Mouse (Mus musculus) lung, postnatal 4 days (tissue): ENCODE measurements around the gene Cers6.

ENCODE experiments used
- DNase-seq, 2 experiments: peaks; one replicate each; pipeline ENCODE4 v3.0.0; 2021

Cers6 gene

DNA sequence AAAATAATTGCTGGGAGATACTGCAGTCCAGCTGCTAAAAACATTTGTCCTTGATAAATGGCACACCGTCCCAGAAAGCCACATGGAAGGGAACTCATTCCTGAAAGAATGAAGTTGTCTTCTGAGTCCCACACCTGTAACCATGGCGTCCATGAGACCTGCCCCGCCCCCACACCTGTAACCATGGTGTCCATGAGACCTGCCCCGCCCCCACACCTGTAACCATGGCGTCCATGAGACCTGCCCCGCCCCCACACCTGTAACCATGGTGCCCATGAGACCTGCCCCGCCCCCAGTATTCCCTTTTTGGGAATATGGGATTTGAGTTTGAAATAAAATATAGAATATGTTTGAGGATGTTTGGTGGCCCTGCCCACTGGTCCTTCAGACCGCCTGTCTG, 106.8 kb downstream of the Cers6 start:
- no peak for DNase-seq

DNA sequence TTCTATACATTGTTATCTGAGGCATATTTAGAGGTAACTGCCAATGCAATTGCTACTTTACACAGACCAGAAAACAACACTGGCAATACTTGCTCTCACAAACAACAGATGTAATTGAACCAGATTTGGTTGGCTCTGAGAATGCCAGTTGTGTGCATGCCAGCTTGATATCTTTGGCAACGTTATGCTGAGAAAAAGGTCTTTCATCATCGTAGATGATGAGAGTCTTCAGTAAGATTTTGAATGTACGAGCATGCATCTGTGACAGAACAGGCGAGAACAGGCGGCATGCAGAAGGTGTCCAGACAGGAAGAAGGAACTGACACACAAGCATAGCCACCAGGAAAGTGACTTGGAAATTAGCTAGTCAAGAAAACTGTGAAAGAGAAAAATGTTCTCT, 110.6 kb downstream of the Cers6 start:
- no peak for DNase-seq

GRCm38 (mm10) chr2:68973753-68974152, 112.5 kb downstream of the Cers6 start:
- no peak for DNase-seq

DNA sequence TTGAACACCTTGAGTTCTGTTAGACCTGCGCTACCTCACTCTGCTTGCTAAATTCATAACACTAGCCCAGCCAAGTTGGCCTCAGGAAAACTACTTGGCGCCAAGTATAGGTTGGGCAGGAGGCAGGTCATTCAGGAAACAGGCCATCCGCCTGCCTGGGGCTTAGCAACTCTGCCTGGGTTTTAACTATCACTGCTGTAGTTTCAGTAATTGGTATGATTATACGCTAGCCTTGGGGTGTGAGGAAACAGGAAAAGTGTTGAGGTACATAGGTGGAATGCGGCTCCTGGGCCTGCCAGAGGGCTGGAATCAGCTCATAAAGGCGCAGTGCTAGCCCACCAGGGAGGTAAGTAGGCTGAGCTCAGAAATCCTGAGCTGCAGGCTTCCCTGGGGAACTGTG, 114.0 kb downstream of the Cers6 start:
- no peak for DNase-seq

- DNase-seq = no peak
Observed at GRCm38 (mm10) chr2:68975780-68976179, 114.5 kb downstream of the Cers6 start.

DNA sequence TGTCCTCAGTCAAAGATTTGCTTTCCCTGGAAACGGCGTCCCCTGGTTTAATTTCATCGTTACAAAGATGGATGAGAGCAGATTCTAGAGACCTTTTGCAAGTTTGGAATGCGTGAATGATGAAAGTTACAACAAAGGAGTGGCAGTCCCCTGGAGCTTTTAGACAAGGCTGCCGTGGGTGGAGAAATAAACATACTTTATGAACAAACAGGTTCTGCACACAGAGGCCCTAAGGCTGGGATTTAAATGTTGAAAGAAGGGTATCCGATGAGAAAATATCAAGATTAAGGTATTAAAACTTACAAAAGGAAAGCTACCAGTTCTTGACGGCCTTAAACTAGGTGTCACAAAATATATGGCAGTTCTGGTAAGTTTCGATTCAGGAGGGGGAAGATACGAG, 117.0 kb downstream of the Cers6 start:
- no peak for DNase-seq

DNA sequence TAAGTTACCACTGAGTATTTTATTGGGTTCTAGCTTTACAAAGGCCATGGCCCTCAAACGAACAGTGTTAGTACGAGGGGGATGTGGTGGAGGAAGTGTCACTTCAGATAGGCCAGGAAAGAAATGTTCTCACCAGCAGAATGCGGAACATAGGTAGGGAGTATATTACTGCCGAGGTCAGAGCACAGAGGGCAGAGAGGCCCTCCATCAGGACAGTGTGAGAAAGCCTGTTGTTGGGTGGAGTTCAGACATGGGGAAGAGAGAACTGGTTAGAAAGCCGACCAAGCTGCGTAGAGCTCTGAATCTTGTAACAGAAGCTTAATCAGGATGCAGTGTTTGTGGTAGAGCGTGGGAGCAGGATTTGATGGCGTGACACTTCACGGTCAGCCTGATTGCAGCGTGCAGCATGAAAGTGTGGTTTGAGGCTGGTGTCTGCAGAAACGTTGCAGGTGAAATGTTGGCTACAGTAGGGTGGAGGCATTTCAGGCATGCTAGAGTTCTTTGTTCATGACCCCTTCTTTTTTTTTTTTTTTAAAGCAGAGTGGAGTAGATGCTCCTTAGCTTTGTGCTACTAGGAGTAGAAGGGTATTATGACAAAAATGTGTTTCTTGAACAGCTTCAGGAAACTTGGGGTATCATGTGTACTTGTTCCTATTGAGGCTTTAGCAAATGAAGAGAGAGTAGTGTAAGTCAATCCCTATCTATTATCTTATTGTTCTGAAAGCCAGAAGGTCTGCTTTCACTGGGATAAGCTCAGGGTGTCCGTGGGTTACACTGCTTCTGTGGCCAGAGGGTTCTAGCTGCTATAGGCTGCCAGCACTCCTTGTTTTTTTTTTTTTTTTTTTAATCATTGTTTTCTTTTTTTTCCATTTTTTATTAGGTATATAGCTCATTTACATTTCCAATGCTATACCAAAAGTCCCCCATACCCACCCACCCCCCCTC, 117.7 kb downstream of the Cers6 start:
- peak; percentile 14 to 28 for DNase-seq

- no peak for DNase-seq
Observed at GRCm38 (mm10) chr2:68981302-68981701, 120.1 kb downstream of the Cers6 start.

DNA sequence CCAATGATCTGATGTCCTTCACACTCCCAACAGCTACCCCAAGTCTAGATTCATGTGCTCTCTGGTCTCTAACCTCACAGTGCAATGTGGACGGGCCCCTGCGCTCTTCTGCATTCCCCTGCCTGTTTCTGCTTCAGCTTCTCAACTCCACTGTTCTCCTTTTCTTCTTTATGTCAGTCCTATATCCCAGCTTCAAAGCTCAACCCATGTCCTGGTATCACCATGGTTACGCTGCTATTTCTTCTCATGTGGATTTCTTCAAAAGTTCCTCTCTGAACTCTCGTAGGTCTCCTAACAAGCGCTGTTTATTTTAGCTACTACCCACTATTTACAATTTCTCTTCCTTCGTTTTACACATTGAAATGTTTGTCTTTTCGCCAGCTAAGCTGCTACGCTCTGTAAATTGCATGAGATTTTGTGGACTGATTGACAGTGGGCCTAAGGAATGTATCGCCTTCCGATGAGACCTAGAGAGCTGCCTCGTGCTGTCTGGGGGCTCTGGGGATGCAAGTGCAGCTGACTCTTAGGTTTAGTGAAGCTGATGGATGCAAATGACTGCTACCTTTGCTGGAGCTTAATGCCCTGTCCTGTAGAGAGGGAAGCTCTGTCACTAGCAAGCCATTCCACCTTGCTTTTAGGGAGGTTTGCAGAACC, 120.6 kb downstream of the Cers6 start:
- no peak for DNase-seq

GRCm38 (mm10) chr2:68982979-68983378, 121.7 kb downstream of the Cers6 start:
- DNase-seq = no peak

DNA sequence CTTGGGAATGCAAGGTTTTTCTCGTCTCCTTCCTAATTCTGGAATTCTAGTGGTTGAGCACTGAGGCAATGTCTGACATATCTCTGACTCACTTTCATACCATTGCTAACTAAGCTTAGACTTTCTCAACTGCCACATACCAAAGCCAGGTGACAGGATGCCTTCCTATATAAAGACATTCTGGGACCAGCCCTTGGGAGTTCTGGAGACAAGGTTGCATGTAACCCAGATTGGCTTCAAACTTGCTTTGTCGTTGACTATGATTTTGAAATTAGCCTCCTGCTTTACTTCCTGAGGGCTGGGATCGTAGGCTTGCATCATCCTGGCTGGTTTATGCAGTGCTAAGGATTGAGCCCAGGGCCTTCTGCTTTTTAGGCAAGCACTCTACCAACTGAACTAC, 122.2 kb downstream of the Cers6 start:
- DNase-seq = peak in 1 of 2 experiments; percentile 15

DNA sequence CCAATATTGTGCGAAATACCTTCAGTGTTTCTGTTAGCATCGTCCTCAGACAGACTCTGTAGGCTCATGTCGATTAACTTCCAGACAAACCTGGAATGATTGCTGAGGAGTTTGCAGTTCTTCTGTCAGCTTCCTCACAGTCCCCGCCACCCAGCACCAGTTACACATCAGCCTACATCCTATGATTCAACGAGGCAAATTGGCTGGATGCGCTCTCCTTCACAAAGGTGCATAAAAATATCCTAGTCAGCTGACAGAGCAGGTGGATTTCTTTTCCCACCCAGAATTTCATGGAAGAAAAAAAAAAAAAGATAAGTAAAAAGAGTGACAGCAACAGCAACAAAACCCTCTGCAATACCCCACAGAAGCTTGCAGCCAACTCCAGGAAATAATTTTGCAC, 127.9 kb downstream of the Cers6 start:
- no peak for DNase-seq

DNA sequence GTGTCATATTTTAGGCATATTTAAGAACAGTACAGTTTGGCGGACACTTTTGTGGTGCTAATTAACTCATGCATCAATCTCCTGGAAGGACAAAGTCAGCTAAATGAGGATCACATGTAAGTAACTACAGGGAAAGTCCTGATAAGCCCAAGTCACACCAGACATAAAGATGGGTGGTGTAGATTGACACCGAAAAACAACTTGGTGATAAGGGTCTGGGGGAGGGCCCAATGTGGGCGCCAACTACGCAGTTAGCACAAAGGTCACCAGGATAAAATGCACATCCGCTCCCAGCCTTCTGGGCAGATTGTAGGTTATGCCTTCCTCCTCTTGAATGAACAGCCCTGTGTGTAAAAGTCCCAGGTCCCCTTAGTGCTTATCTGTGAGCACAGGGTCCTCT, 131.4 kb downstream of the Cers6 start:
- no peak for DNase-seq

GRCm38 (mm10) chr2:68994441-68994840, 133.2 kb downstream of the Cers6 start:
- peak; percentile 38 to 64 for DNase-seq

GRCm38 (mm10) chr2:68995723-68996122, 134.5 kb downstream of the Cers6 start:
- no peak for DNase-seq

DNA sequence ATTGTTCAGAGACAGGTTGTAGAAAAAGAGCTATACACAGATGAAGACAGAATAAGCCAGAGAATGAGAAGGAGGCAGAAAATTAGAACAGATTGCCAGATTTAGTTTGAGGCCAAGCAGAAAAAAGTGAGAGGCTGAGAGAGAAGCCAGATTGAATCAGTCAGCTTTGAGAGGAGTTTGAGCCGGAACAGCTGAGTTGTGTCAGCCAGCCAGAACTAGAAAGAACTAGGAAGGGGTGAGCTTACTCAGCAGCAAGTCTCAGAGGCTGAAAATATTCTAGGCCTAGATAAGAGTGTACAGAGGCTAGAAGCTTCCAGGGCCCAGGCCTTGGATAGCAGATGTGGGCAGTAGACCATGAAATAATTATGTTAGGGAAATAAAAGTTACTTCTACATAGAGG, 135.0 kb downstream of the Cers6 start:
- no peak for DNase-seq

- DNase-seq = no peak
Observed at GRCm38 (mm10) chr2:69004001-69004400, 142.8 kb downstream of the Cers6 start.

- no peak for DNase-seq
Observed at GRCm38 (mm10) chr2:69011392-69011791, 150.2 kb downstream of the Cers6 start.

- no peak for DNase-seq
Observed at GRCm38 (mm10) chr2:69011860-69012259, 150.6 kb downstream of the Cers6 start.

- no peak for DNase-seq
Observed at GRCm38 (mm10) chr2:69014241-69014640, 153.0 kb downstream of the Cers6 start.

- DNase-seq = no peak
Observed at GRCm38 (mm10) chr2:69015172-69015724, 154.0 kb downstream of the Cers6 start.

DNA sequence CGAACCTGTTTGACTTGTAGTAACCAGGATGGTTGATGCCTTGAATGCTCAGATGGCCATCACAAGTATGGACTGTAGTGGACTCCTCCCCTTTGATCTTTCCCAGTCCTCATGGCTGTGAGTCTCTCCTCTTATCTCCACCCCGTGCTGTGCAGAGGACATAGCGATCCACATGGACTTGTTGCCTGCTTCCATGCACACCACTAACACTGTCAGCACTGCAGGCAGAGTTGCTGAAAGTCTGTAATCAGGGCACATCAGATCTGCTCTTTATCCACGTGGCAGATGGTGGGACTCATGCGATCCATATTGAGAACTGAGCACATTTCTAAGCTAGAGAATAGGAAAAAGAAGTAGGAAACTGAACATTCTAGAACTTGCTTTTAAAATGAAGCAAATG, 154.6 kb downstream of the Cers6 start:
- no peak for DNase-seq

GRCm38 (mm10) chr2:69019026-69019565, 157.9 kb downstream of the Cers6 start:
- DNase-seq = no peak
